Mouse (Mus musculus) mammary gland, adult 2 months (tissue): ENCODE measurements around the gene Rab22a. TPM values are rescaled to one million over a fixed set of nuclear protein-coding genes. Genes with fewer than 3 reads are reported as not detected.

Source experiments
- polyA plus RNA-seq: library from polyadenylated mRNA; depleted of rRNA; stranded (reverse); fragments of >200 nt; gene quantifications from 2 replicates; pipeline ENCODE4 v1.2.3, GENCODE M21; 2012; ENCODE audit warnings: low replicate concordance; rRNA removed

Gene Rab22a
- 9.2 and 51.7 TPM in 2 replicates for polyA plus RNA-seq

GRCm38 (mm10) chr2:173659057-173659925 lies at the start of gene Rab22a:
Rab22a (plus strand) TSS chr2:173659760.

GRCm38 (mm10) chr2:173719115-173719514 lies 59.6 kb downstream of the Rab22a start, which contains the start of gene 1700010B08Rik:
1700010B08Rik (plus strand) TSS chr2:173719415.

GRCm38 (mm10) chr2:173737222-173737989 lies 77.8 kb downstream of the Rab22a start, which contains the start of gene Vapb:
Vapb (plus strand) TSS chr2:173737511.

Other genes starting within 250 kb of the Rab22a start
- not detected in 2 replicates for gene 1700021F07Rik, start 137.2 kb upstream of the Rab22a start, polyA plus RNA-seq
- not detected in 2 replicates for gene Ankrd60, start 81.4 kb upstream of the Rab22a start, polyA plus RNA-seq
- gene 1700010B08Rik, start 59.7 kb downstream of the Rab22a start, polyA plus RNA-seq: not detected in 2 replicates
- 11.7 and 13.7 TPM in 2 replicates for gene Vapb, start 77.8 kb downstream of the Rab22a start, polyA plus RNA-seq